Mouse (Mus musculus): ENCODE results near the gene Mogat2.

Mogat2 gene

GRCm38 (mm10) chr7:99199451-99200175 lies 38.8 kb downstream of the Mogat2 start:
- intact Hi-C loops (cut with DNase I) = no loop called here

GRCm38 (mm10) chr7:99198811-99199210 lies 39.6 kb downstream of the Mogat2 start:
- intact Hi-C loops (cut with DNase I) = no loop called here

- intact Hi-C loops (cut with DNase I) = no loop called here
Observed at GRCm38 (mm10) chr7:99194511-99194910, 43.9 kb downstream of the Mogat2 start.

GRCm38 (mm10) chr7:99193926-99194325 lies 44.5 kb downstream of the Mogat2 start:
- intact Hi-C loops (cut with DNase I) = no loop called here

- intact Hi-C loops (cut with DNase I) = no loop called here
Observed at GRCm38 (mm10) chr7:99191411-99191810, 47.0 kb downstream of the Mogat2 start.

- intact Hi-C loops (cut with DNase I) = no loop called here
Observed at GRCm38 (mm10) chr7:99189885-99190284, 48.5 kb downstream of the Mogat2 start.

- intact Hi-C loops (cut with DNase I) = no loop called here
Observed at GRCm38 (mm10) chr7:99188630-99189029, 49.8 kb downstream of the Mogat2 start.

GRCm38 (mm10) chr7:99187451-99187850 lies 51.0 kb downstream of the Mogat2 start:
- intact Hi-C loops (cut with DNase I) = no loop called here

- intact Hi-C loops (cut with DNase I) = loop anchor here (2.0 kb wide), 1 partner anchor 43 kb away; no protein-coding TSS in a partner anchor
Observed at GRCm38 (mm10) chr7:99185405-99185804, 53.0 kb downstream of the Mogat2 start.

GRCm38 (mm10) chr7:99183751-99184150 lies 54.7 kb downstream of the Mogat2 start:
- intact Hi-C loops (cut with DNase I) = loop anchor here (2.0 kb wide), 1 partner anchor 45 kb away; no protein-coding TSS in a partner anchor

GRCm38 (mm10) chr7:99182432-99183172 lies 55.8 kb downstream of the Mogat2 start, which contains the start of gene Dgat2:
TSS of gene Dgat2 (minus strand) at chr7:99182719.
- intact Hi-C loops (cut with DNase I) = no loop called here

- intact Hi-C loops (cut with DNase I) = no loop called here
Observed at GRCm38 (mm10) chr7:99181619-99182431, 56.6 kb downstream of the Mogat2 start.

- intact Hi-C loops (cut with DNase I) = no loop called here
Observed at GRCm38 (mm10) chr7:99180162-99180561, 58.3 kb downstream of the Mogat2 start.

- intact Hi-C loops (cut with DNase I) = no loop called here
Observed at GRCm38 (mm10) chr7:99179271-99179670, 59.1 kb downstream of the Mogat2 start.

- intact Hi-C loops (cut with DNase I) = no loop called here
Observed at GRCm38 (mm10) chr7:99177386-99177785, 61.0 kb downstream of the Mogat2 start.

- intact Hi-C loops (cut with DNase I) = no loop called here
Observed at GRCm38 (mm10) chr7:99175666-99176065, 62.8 kb downstream of the Mogat2 start.

- intact Hi-C loops (cut with DNase I) = no loop called here
Observed at GRCm38 (mm10) chr7:99175118-99175517, 63.3 kb downstream of the Mogat2 start.

GRCm38 (mm10) chr7:99174006-99174405 lies 64.4 kb downstream of the Mogat2 start:
- intact Hi-C loops (cut with DNase I) = no loop called here

GRCm38 (mm10) chr7:99172898-99173297 lies 65.5 kb downstream of the Mogat2 start:
- intact Hi-C loops (cut with DNase I) = no loop called here

- intact Hi-C loops (cut with DNase I) = no loop called here
Observed at GRCm38 (mm10) chr7:99171730-99172463, 66.5 kb downstream of the Mogat2 start.

- intact Hi-C loops (cut with DNase I) = no loop called here
Observed at GRCm38 (mm10) chr7:99170519-99170918, 67.9 kb downstream of the Mogat2 start.

Measured in adrenal gland (tissue).